Mouse (Mus musculus): ENCODE measurements at regions not wholly inside any gene's neighbourhood (a gene's known extent, or its start where the extent isn't known, plus 50 kb on each side); places are given as distances from the start of the nearest gene placed in this dataset.

DNA sequence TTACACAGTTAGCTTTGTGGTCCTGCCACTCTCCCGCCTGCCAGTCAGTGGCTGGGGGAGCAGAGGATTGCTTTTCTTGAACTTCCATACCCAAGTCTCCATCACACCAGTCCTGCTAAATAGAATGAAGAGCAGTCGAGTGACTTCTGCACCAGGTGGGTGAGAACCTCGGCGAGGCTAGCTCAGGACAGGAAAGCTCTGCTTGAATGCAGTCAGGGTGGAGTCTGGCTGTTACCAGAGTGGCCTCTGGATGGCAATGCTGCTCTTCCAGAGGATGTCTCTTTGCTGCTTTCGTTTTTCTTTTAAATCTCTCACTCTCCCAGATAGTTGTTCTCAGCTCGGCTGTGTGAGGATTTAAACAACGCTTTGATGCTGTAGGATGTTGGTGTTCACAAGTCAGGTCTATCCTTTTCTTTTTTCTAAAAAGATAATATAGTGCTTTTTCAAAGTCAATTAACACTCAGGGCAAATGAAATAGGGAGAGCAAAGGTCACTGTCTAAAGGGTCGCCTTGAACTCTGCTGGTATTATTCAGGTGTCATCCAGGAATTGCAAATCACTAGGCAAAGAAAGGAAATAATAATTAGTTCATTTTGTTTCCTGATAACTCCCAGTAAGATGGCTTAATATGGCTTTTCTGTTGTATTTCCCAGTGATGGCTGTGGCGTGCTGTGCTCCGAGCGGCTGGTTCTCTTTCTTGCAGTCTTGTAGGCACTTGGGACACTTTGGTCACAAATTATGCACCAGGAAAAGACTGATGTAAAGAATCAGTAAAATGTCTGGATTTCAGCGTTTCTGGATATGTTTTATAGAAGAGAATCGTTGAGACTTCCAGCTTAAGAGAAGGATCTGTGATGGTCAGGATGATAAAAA is 368.8 kb downstream of the D3Ertd751e start:
- no peak for ATAC-seq (ENCODE audit: insufficient read depth)
- H3K9ac ChIP-seq (replicated peaks): no peak overlapping the region
- 38% methylated on average over 13 of the region's 13 CpGs for WGBS (ENCODE audit: insufficient replicate concordance)
- no peak for TF ChIP-seq EP300 (IDR thresholded peaks at IDR 0.05; ENCODE audit: low read depth)
- peak; percentile 48 for TF ChIP-seq CTCF (IDR thresholded peaks at IDR 0.05; ENCODE audit: low read depth)
- H3K4me3 ChIP-seq (ENCODE audit: insufficient read depth in 1 of 2, low read depth in 2 of 2, low read length in 2 of 2): no peak overlapping the region
- DNase-seq (ENCODE audit: low read depth in 3 of 3, low spot score in 3 of 3): no peak
- H3K9me3 ChIP-seq (ENCODE audit: control insufficient read depth, low read length): no peaks in the 10 kb centered on the region
- H3K27ac ChIP-seq: no peak overlapping the region
- H3K27me3 ChIP-seq (ENCODE audit: control insufficient read depth, insufficient read depth, low read length): no peaks in the 10 kb centered on the region
- H3K4me1 ChIP-seq (replicated peaks; ENCODE audit: control insufficient read depth in 2 of 2, insufficient read depth in 2 of 2, low read length in 1 of 2): no peaks in the 10 kb centered on the region
- no peak overlapping the region for H3K4me2 ChIP-seq (ENCODE audit: low read depth)
- no peaks in the 10 kb centered on the region for H3K36me3 ChIP-seq (replicated peaks; ENCODE audit: control insufficient read depth, insufficient read depth, low read depth)

DNA sequence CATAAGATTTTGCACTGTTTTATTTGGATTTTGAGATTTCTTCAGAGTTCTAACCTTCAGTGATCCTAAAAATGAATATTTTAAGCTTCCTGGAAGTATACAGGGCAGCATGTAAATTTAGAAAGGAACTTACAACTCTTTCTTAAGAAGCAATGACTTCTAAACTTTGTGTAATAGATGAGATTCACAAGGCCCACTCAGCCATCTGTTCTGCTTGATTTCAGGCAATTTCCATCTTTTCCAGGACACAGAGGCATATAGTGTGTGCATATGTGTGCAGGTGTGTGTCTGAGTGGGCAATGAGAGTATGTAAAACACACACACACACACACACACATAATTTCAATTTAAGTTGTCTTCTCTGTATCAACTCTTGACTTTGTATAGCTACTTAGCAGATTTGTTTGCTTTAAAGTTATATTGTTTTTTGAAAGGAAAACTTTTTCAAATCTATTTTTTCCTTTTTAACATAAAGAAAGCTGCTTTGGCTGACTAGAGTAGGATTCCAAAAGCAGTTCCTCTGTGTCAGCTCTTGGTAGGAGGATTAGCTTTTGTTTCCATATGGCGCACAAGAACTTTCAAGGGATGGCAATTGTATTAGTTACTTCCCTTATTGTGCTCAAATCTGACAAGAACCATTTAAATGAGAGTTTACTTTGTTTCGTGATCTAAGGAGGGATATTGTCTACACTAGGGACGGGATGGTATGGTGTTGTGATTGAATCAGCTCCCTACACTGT is 387.6 kb downstream of the D3Ertd751e start:
- Histone ChIP-seq H3K4me1 (replicated peaks; ENCODE audit: control insufficient read depth in 2 of 2, insufficient read depth in 2 of 2, low read length in 1 of 2) (no peaks in the 10 kb centered on the region), H3K9me3 (ENCODE audit: control insufficient read depth, low read length) (no peaks in the 10 kb centered on the region), H3K4me3 (ENCODE audit: insufficient read depth in 1 of 2, low read depth in 2 of 2, low read length in 2 of 2) (no peak overlapping the region), H3K27me3 (ENCODE audit: control insufficient read depth, insufficient read depth, low read length) (no peaks in the 10 kb centered on the region), H3K36me3 (replicated peaks; ENCODE audit: control insufficient read depth, insufficient read depth, low read depth) (no peaks in the 10 kb centered on the region), H3K4me2 (ENCODE audit: low read depth) (no peak overlapping the region), H3K27ac (no peak overlapping the region), H3K9ac (replicated peaks) (no peak overlapping the region)
- ATAC-seq (ENCODE audit: insufficient read depth): no peak
- TF ChIP-seq CTCF (IDR thresholded peaks at IDR 0.05; ENCODE audit: low read depth): no peak
- TF ChIP-seq EP300 (IDR thresholded peaks at IDR 0.05; ENCODE audit: low read depth): no peak
- DNase-seq (ENCODE audit: low read depth in 3 of 3, low spot score in 3 of 3): no peak
- WGBS (ENCODE audit: insufficient replicate concordance): 65% methylated on average over 3 of the region's 3 CpGs

DNA sequence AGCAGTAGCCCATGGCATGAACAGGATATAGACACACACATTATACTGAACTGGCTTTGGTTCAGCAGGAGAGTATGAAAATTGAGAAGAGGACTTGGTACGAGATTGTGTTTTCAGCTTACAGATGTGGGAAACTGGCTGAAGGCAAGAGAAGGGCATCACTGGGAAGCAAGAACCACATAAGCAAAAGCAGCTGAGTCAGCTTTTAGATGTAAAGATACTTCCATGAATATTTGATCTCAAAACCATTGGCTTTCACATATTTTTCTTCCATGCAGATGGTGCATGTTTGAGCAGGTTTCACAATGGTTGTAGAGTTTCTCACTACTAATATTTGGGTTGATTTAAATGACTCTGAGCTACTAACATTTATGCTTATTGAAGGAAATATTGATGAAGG is 389.9 kb downstream of the D3Ertd751e start:
- Histone ChIP-seq H3K4me3 (ENCODE audit: insufficient read depth in 1 of 2, low read depth in 2 of 2, low read length in 2 of 2) (no peak overlapping the region), H3K4me2 (ENCODE audit: low read depth) (no peak overlapping the region), H3K9ac (replicated peaks) (no peak overlapping the region), H3K27ac (no peak overlapping the region), H3K27me3 (ENCODE audit: control insufficient read depth, insufficient read depth, low read length) (no peaks in the 10 kb centered on the region), H3K4me1 (replicated peaks; ENCODE audit: control insufficient read depth in 2 of 2, insufficient read depth in 2 of 2, low read length in 1 of 2) (no peaks in the 10 kb centered on the region), H3K36me3 (replicated peaks; ENCODE audit: control insufficient read depth, insufficient read depth, low read depth) (no peaks in the 10 kb centered on the region), H3K9me3 (ENCODE audit: control insufficient read depth, low read length) (no peaks in the 10 kb centered on the region)
- DNase-seq (ENCODE audit: low read depth in 3 of 3, low spot score in 3 of 3) (no peak), ATAC-seq (ENCODE audit: insufficient read depth) (no peak)
- WGBS (ENCODE audit: insufficient replicate concordance): 65% methylated on average over 1 of the region's 1 CpGs
- TF ChIP-seq CTCF (IDR thresholded peaks at IDR 0.05; ENCODE audit: low read depth) (no peak), EP300 (IDR thresholded peaks at IDR 0.05; ENCODE audit: low read depth) (no peak)

DNA sequence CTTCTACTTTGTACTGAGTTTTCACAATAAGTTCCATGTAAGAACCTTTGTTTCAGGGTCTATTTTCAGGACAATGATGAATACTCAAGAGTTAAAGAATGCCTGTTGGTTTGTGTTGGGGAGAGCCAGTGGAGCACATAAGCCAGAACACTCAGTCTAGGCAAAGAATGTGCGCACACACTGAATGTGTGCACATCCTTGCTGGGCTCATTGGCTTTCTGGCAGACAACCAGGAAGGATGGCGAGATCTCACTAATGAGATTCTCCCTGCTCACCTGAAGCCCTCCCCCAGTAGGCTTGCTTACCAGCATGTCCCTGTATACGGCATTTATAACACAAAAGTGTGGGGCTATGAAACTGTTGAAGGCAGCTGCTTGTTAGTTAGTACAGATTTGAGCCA is 411.0 kb downstream of the D3Ertd751e start:
- no peaks in the 10 kb centered on the region for H3K27me3 ChIP-seq (ENCODE audit: control insufficient read depth, insufficient read depth, low read length)
- no peak overlapping the region for H3K27ac ChIP-seq
- 59% methylated on average over 3 of the region's 3 CpGs for WGBS (ENCODE audit: insufficient replicate concordance)
- no peaks in the 10 kb centered on the region for H3K4me1 ChIP-seq (replicated peaks; ENCODE audit: control insufficient read depth in 2 of 2, insufficient read depth in 2 of 2, low read length in 1 of 2)
- no peak overlapping the region for H3K4me2 ChIP-seq (ENCODE audit: low read depth)
- ATAC-seq (ENCODE audit: insufficient read depth) (no peak), DNase-seq (ENCODE audit: low read depth in 3 of 3, low spot score in 3 of 3) (no peak)
- no peak overlapping the region for H3K9ac ChIP-seq (replicated peaks)
- TF ChIP-seq EP300 (IDR thresholded peaks at IDR 0.05; ENCODE audit: low read depth) (no peak), CTCF (IDR thresholded peaks at IDR 0.05; ENCODE audit: low read depth) (no peak)
- H3K4me3 ChIP-seq (ENCODE audit: insufficient read depth in 1 of 2, low read depth in 2 of 2, low read length in 2 of 2): no peak overlapping the region
- H3K9me3 ChIP-seq (ENCODE audit: control insufficient read depth, low read length): no peaks in the 10 kb centered on the region
- no peaks in the 10 kb centered on the region for H3K36me3 ChIP-seq (replicated peaks; ENCODE audit: control insufficient read depth, insufficient read depth, low read depth)

DNA sequence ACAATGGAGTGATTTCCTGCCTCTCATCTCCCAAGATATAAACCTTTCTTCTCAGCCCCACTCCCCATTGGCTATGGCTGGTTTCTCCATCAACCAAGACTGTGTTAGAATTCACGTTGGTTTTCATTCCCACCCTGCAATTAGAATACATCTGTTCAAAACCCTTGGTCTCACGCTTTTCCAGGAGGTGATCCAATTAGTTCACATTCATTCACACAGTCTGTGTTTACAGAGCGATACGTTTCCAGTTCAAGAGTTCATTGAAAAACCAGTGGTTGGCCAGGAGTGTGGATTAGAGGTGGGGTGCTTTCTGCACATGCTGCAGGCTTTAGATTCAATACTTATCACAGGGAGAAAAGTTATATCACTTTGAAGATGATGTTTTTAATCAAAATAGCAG is 412.5 kb downstream of the D3Ertd751e start:
- H3K36me3 ChIP-seq (replicated peaks; ENCODE audit: control insufficient read depth, insufficient read depth, low read depth): no peaks in the 10 kb centered on the region
- no peak overlapping the region for H3K4me3 ChIP-seq (ENCODE audit: insufficient read depth in 1 of 2, low read depth in 2 of 2, low read length in 2 of 2)
- DNase-seq (ENCODE audit: low read depth in 3 of 3, low spot score in 3 of 3): no peak
- H3K4me2 ChIP-seq (ENCODE audit: low read depth): no peak overlapping the region
- no peaks in the 10 kb centered on the region for H3K4me1 ChIP-seq (replicated peaks; ENCODE audit: control insufficient read depth in 2 of 2, insufficient read depth in 2 of 2, low read length in 1 of 2)
- no peaks in the 10 kb centered on the region for H3K27me3 ChIP-seq (ENCODE audit: control insufficient read depth, insufficient read depth, low read length)
- no peak overlapping the region for H3K27ac ChIP-seq
- TF ChIP-seq EP300 (IDR thresholded peaks at IDR 0.05; ENCODE audit: low read depth): no peak
- WGBS (ENCODE audit: insufficient replicate concordance): 61% methylated on average over 4 of the region's 4 CpGs
- no peak for ATAC-seq (ENCODE audit: insufficient read depth)
- no peak overlapping the region for H3K9ac ChIP-seq (replicated peaks)
- no peaks in the 10 kb centered on the region for H3K9me3 ChIP-seq (ENCODE audit: control insufficient read depth, low read length)
